Mouse (Mus musculus): ENCODE measurements at regions not wholly inside any gene's neighbourhood (a gene's known extent, or its start where the extent isn't known, plus 50 kb on each side); places are given as distances from the start of the nearest gene placed in this dataset.
A peak's percentile ranks its signal among the peaks of the same experiment; 100 is the strongest.

GRCm38 (mm10) chr10:9087871-9088270, 202.0 kb upstream of the Sash1 start:
- Histone ChIP-seq H3K9me3 (replicated peaks; ENCODE audit: low read length) (no peaks in the 10 kb centered on the region), H3K9ac (ENCODE audit: insufficient read depth, low read depth) (no peak overlapping the region), H3K4me3 (replicated peaks in 1 of 3; ENCODE audit: low read depth in 2 of 3, low read length in 2 of 3, poor library complexity in 1 of 3) (no peak overlapping the region), H3K36me3 (replicated peaks in 1 of 2; ENCODE audit: control insufficient read depth in 1 of 2, insufficient read depth in 1 of 2, low read length in 1 of 2) (no peaks in the 10 kb centered on the region), H3K4me1 (ENCODE audit: control insufficient read depth in 1 of 2, insufficient read depth in 2 of 2) (no peaks in the 10 kb centered on the region), H3K79me2 (replicated peaks; ENCODE audit: control insufficient read depth, extremely low read depth, insufficient read depth, poor library complexity, severe bottlenecking) (no peaks in the 10 kb centered on the region), H3K27ac (ENCODE audit: insufficient read depth, low read depth) (no peak overlapping the region), H3K4me2 (ENCODE audit: insufficient read depth, low read depth, poor library complexity, severe bottlenecking) (no peak overlapping the region), H3K27me3 (replicated peaks) (no peaks in the 10 kb centered on the region)
- TF ChIP-seq CTCF (conservative IDR thresholded peaks at IDR 0.05 in 1 of 2, IDR thresholded peaks at IDR 0.05 in 1 of 2; ENCODE audit: low read depth in 2 of 2, low read length in 2 of 2) (peak in 1 of 2 experiments; percentile 49; a peak in 2 of 4 replicates), E2F4 (IDR thresholded peaks at IDR 0.05; ENCODE audit: insufficient replicate concordance, low read depth, low read length) (no peak), MYC (IDR thresholded peaks at IDR 0.05; ENCODE audit: low read depth, low read length) (no peak), MEF2A (IDR thresholded peaks at IDR 0.05; ENCODE audit: borderline replicate concordance, low read depth, low read length) (no peak), KAT2A (IDR thresholded peaks at IDR 0.05; ENCODE audit: insufficient replicate concordance, low read length) (no peak), MAFK (IDR thresholded peaks at IDR 0.05; ENCODE audit: insufficient replicate concordance, low read length) (no peak), ZMIZ1 (IDR thresholded peaks at IDR 0.05; ENCODE audit: low read depth, low read length) (no peak), RAD21 (IDR thresholded peaks at IDR 0.05; ENCODE audit: low read depth, low read length) (no peak; the same call in 1 of the 2 replicates), IRF4 (IDR thresholded peaks at IDR 0.05; ENCODE audit: low read depth, low read length) (no peak)
- DNase-seq (ENCODE audit: extremely low read depth) = no peak
- in situ Hi-C loops (cut with MboI; ENCODE audit: low pct_ligation_motif_present, low pct_unique_long_range_greater_than_20kb, low sequenced_read_pairs) (no loop called here), dilution Hi-C loops (cut with MboI; ENCODE audit: extremely low pct_ligation_motif_present, extremely low pct_unique_long_range_greater_than_20kb, low sequenced_read_pairs) (no loop called here)

- in situ Hi-C loops (cut with MboI; ENCODE audit: low pct_ligation_motif_present, low pct_unique_long_range_greater_than_20kb, low sequenced_read_pairs) = no loop called here
Measured at GRCm38 (mm10) chr10:9087171-9087570, 201.3 kb upstream of the Sash1 start.

GRCm38 (mm10) chr10:9086666-9087065, 200.8 kb upstream of the Sash1 start:
- TF ChIP-seq MAFK (IDR thresholded peaks at IDR 0.05; ENCODE audit: insufficient replicate concordance, low read length) = no peak
- no peak overlapping the region for H3K4me2 ChIP-seq (ENCODE audit: insufficient read depth, low read depth, poor library complexity, severe bottlenecking)
- no peak overlapping the region for H3K9ac ChIP-seq (ENCODE audit: insufficient read depth, low read depth)
- no peaks in the 10 kb centered on the region for H3K9me3 ChIP-seq (replicated peaks; ENCODE audit: low read length)
- H3K27me3 ChIP-seq (replicated peaks) = no peaks in the 10 kb centered on the region
- H3K36me3 ChIP-seq (replicated peaks in 1 of 2; ENCODE audit: control insufficient read depth in 1 of 2, insufficient read depth in 1 of 2, low read length in 1 of 2) = no peaks in the 10 kb centered on the region
- H3K4me1 ChIP-seq (ENCODE audit: control insufficient read depth in 1 of 2, insufficient read depth in 2 of 2) = no peaks in the 10 kb centered on the region
- dilution Hi-C loops (cut with MboI; ENCODE audit: extremely low pct_ligation_motif_present, extremely low pct_unique_long_range_greater_than_20kb, low sequenced_read_pairs) (no loop called here), in situ Hi-C loops (cut with MboI; ENCODE audit: low pct_ligation_motif_present, low pct_unique_long_range_greater_than_20kb, low sequenced_read_pairs) (no loop called here)
- DNase-seq (ENCODE audit: extremely low read depth) = no peak
- H3K4me3 ChIP-seq (replicated peaks in 1 of 3; ENCODE audit: low read depth in 2 of 3, low read length in 2 of 3, poor library complexity in 1 of 3) = no peak overlapping the region
- no peak overlapping the region for H3K27ac ChIP-seq (ENCODE audit: insufficient read depth, low read depth)
- H3K79me2 ChIP-seq (replicated peaks; ENCODE audit: control insufficient read depth, extremely low read depth, insufficient read depth, poor library complexity, severe bottlenecking) = no peaks in the 10 kb centered on the region

More at GRCm38 (mm10) chr10:9087171-9087570, 201.3 kb upstream of the Sash1 start:
- Histone ChIP-seq H3K36me3 (replicated peaks in 1 of 2; ENCODE audit: control insufficient read depth in 1 of 2, insufficient read depth in 1 of 2, low read length in 1 of 2) (no peaks in the 10 kb centered on the region), H3K4me3 (replicated peaks in 1 of 3; ENCODE audit: low read depth in 2 of 3, low read length in 2 of 3, poor library complexity in 1 of 3) (no peak overlapping the region), H3K4me2 (ENCODE audit: insufficient read depth, low read depth, poor library complexity, severe bottlenecking) (no peak overlapping the region), H3K9ac (ENCODE audit: insufficient read depth, low read depth) (no peak overlapping the region), H3K79me2 (replicated peaks; ENCODE audit: control insufficient read depth, extremely low read depth, insufficient read depth, poor library complexity, severe bottlenecking) (no peaks in the 10 kb centered on the region), H3K27me3 (replicated peaks) (no peaks in the 10 kb centered on the region), H3K9me3 (replicated peaks; ENCODE audit: low read length) (no peaks in the 10 kb centered on the region), H3K4me1 (ENCODE audit: control insufficient read depth in 1 of 2, insufficient read depth in 2 of 2) (no peaks in the 10 kb centered on the region), H3K27ac (ENCODE audit: insufficient read depth, low read depth) (no peak overlapping the region)
- dilution Hi-C loops (cut with MboI; ENCODE audit: extremely low pct_ligation_motif_present, extremely low pct_unique_long_range_greater_than_20kb, low sequenced_read_pairs) = no loop called here
- DNase-seq (ENCODE audit: extremely low read depth) = no peak
- TF ChIP-seq POLR2AphosphoS2 (IDR thresholded peaks at IDR 0.05; ENCODE audit: low read depth, low read length) (no peak), PAX5 (IDR thresholded peaks at IDR 0.05; ENCODE audit: low read length) (no peak), CHD1 (IDR thresholded peaks at IDR 0.05; ENCODE audit: low read depth, low read length) (no peak)

All from CH12.LX (cell line).